Mouse (Mus musculus) erythroblast, embryonic 14.5 days (primary cell): ENCODE data around the gene Fbxw26.
"Not testable (repeated sequence)": the region's sequence is repeated elsewhere in the genome, so short reads cannot be mapped to it uniquely, and the experiment has no call there.

Experiments
- GATA1 ChIP-seq: IDR thresholded peaks from 2 replicates; pipeline ENCODE4 v1.6.1; 2012; ENCODE audit warnings: low read length, inconsistent platforms, mixed read lengths
- TAL1 ChIP-seq: IDR thresholded peaks from 3 replicates; pipeline ENCODE4 v1.6.1; 2012; ENCODE audit warnings: low read length, inconsistent platforms, mixed read lengths

GRCm38 (mm10) chr9:109745989-109746388 is at the start of gene Fbxw26:
- TF ChIP-seq GATA1, TAL1: not testable (repeated sequence)
